Mouse (Mus musculus): ENCODE results near the gene Gm14401.
"Not testable (repeated sequence)": the region's sequence is repeated elsewhere in the genome, so short reads cannot be mapped to it uniquely, and the experiment has no call there.

Gm14401 gene

GRCm38 (mm10) chr2:177073432-177074423 lies at the start of gene Gm14401:
Gm14401 (plus strand) TSS chr2:177074320.
- DNase-seq (ENCODE audit: low spot score in 2 of 2): not testable (repeated sequence)

- not testable (repeated sequence) for DNase-seq (ENCODE audit: low spot score in 2 of 2)
Observed at GRCm38 (mm10) chr2:177072807-177073206, 1.3 kb upstream of the Gm14401 start.

- DNase-seq (ENCODE audit: low spot score in 2 of 2): not testable (repeated sequence)
Observed at GRCm38 (mm10) chr2:177075015-177075414, 895 bp downstream of the Gm14401 start.

GRCm38 (mm10) chr2:177079866-177080265 lies 5.7 kb downstream of the Gm14401 start:
- not testable (repeated sequence) for DNase-seq (ENCODE audit: low spot score in 2 of 2)

- not testable (repeated sequence) for DNase-seq (ENCODE audit: low spot score in 2 of 2)
Observed at GRCm38 (mm10) chr2:177109086-177109485, 35.0 kb downstream of the Gm14401 start.

- not testable (repeated sequence) for DNase-seq (ENCODE audit: low spot score in 2 of 2)
Observed at GRCm38 (mm10) chr2:177129097-177129496, 55.0 kb downstream of the Gm14401 start.

Data from spleen, postnatal 14 days (tissue).